7 mouse cellular contexts compared by ENCODE assay signal in the genomic region with DNA sequence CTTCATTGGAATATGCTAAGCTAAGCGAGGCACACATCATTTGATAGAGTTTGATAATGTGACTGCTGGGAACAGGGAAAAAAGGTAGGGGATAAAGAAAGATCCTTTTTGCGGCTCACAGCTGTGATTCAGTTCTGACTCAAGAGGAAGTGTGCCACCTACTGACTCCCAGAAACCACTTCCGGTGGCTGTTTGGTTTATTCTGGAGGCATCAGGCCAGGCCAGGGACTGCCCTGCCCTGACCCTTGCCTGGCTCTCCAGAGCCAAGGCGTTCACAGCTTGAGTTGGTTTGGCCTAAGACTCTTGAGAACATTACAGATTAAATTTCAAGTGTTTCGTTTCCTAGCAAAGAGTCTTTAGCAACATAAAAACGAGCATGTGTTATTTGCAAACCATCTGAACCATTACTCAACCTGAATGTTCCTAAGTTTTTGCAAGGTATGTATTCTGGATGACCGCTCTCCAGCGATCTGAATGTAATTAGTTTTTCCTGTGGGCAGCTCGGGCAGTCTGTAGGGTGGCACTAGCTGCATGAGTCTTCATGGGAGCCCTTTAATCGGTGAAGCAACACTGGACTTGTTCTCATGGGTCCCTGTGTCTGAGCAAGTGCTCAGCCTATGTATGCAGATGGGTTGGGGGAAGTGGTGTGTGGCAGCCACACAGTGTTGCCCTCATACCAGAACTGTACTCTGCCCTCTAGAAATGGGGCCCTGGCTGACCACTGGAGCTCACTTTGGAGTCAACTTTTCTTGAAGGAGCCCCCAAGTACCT. TPM values are rescaled to one million over a fixed set of nuclear protein-coding genes. Genes with fewer than 3 reads are reported as not detected.
A peak's percentile ranks its signal among the peaks of the same experiment; 100 is the strongest.
DNase-seq lines count a peak whose midpoint lies in the region; ATAC-seq and TF ChIP-seq lines count a peak whose summit lies in the region.

No protein-coding gene starts in this region.

- 0 out of 2 replicates have a peak, but pooled peaks have one; percentile 15 for ATAC-seq in liver, embryonic 14.5 days (ENCODE audit: insufficient read depth)

- TF ChIP-seq POLR2A in bone marrow macrophage, adult 2 months (IDR thresholded peaks at IDR 0.05; ENCODE audit: borderline replicate concordance, low read depth, low read length) = no peak

- no peaks in the 10 kb centered on the region for H3K9me3 ChIP-seq in liver, embryonic 14.5 days (ENCODE audit: control insufficient read depth, low read length)

- H3K27ac ChIP-seq in bone marrow macrophage, adult 2 months (ENCODE audit: insufficient read depth, low read depth, low read length) = peak overlapping the region; percentile 85
- H3K27ac ChIP-seq in liver, embryonic 14.5 days = no peak overlapping the region

- intact Hi-C loops in heart, postnatal 25 days (cut with DNase I) = loop anchor here (2.0 to 5.0 kb wide), 2 partner anchors 58 to 191 kb away; a partner anchor contains a TSS

- H3K27me3 ChIP-seq in liver, embryonic 14.5 days (ENCODE audit: control insufficient read depth, insufficient read depth, low read length) = no peaks in the 10 kb centered on the region

- WGBS in liver, embryonic 14.5 days (ENCODE audit: insufficient replicate concordance) = 37% methylated on average over 10 of the region's 10 CpGs

- no peak for TF ChIP-seq EP300 in liver, embryonic 14.5 days (IDR thresholded peaks at IDR 0.05; ENCODE audit: low read depth)

- no peak overlapping the region for H3K9ac ChIP-seq in liver, embryonic 14.5 days (replicated peaks)

- TF ChIP-seq CTCF in bone marrow macrophage, adult 2 months (IDR thresholded peaks at IDR 0.05; ENCODE audit: low read depth, low read length) = no peak
- 0 out of 2 replicates have a peak, but pooled peaks have one; percentile 20 for TF ChIP-seq CTCF in liver, embryonic 14.5 days (IDR thresholded peaks at IDR 0.05; ENCODE audit: low read depth)

- H3K4me3 ChIP-seq in bone marrow macrophage, adult 2 months (ENCODE audit: insufficient read depth, low read length) = no peak overlapping the region
- H3K4me3 ChIP-seq in liver, embryonic 14.5 days (ENCODE audit: insufficient read depth in 1 of 2, low read depth in 2 of 2, low read length in 2 of 2) = no peak overlapping the region

- no peaks in the 10 kb centered on the region for H3K36me3 ChIP-seq in liver, embryonic 14.5 days (replicated peaks; ENCODE audit: control insufficient read depth, insufficient read depth, low read depth)

- DNase-seq in urinary bladder, postnatal 36 days (ENCODE audit: low spot score in 2 of 2) = peak; percentile 47 to 77
- no peak for DNase-seq in urinary bladder, postnatal 10 days (ENCODE audit: low spot score)
- DNase-seq in heart, postnatal 25 days (ENCODE audit: low spot score) = peak; percentile 70
- DNase-seq in liver, embryonic 14.5 days (ENCODE audit: low read depth in 3 of 3, low spot score in 3 of 3) = no peak
- DNase-seq in spleen, postnatal 36 days (ENCODE audit: low spot score in 2 of 2) = peak; percentile 63 to 69
- DNase-seq in neural tube, embryonic 10.5 days (ENCODE audit: extremely low spot score, low spot score) = no peak

- no peak overlapping the region for H3K4me2 ChIP-seq in liver, embryonic 14.5 days (ENCODE audit: low read depth)

- H3K4me1 ChIP-seq in bone marrow macrophage, adult 2 months (ENCODE audit: control insufficient read depth, insufficient read depth, low read length) = peaks cover 36% of the 10 kb centered on the region
- H3K4me1 ChIP-seq in liver, embryonic 14.5 days (replicated peaks; ENCODE audit: control insufficient read depth in 2 of 2, insufficient read depth in 2 of 2, low read length in 1 of 2) = no peaks in the 10 kb centered on the region; a peak in 1 of 4 replicates

RNA-seq across cellular contexts. Expression of a gene that starts 57.9 kb away (rescaled TPM):
- polyA plus RNA-seq in bone marrow macrophage, adult 2 months (2012; ENCODE audit: insufficient read depth, insufficient read length, missing spikeins) = 23.2 and 25.6 TPM in 2 replicates
- total RNA-seq in heart, postnatal 25 days (2021) = 10 to 100 TPM; 32.1 to 43.2 TPM
- 6.4 and 7.4 TPM in 2 replicates for polyA plus RNA-seq in liver, embryonic 14.5 days (2012; rRNA removed)
- polyA plus RNA-seq in liver, embryonic 14.5 days (2014; fragmentation: Nextera tagmentation; extraction: Ambion mirVana) = 13.1 and 16.5 TPM in 2 replicates

Comparison
In these comparisons a context has a peak if more than half of its experiments do, and no peak if none do; other contexts are left out.
1. DNase-seq: peak in urinary bladder, postnatal 36 days (2 of 2), heart, postnatal 25 days (single experiment) and spleen, postnatal 36 days (2 of 2); none in urinary bladder, postnatal 10 days (single experiment), liver, embryonic 14.5 days (0 of 3) and neural tube, embryonic 10.5 days (single experiment).